Mouse (Mus musculus) CH12.LX (cell line): ENCODE data around the gene Kdm1a. TPM values are rescaled to one million over a fixed set of nuclear protein-coding genes. Genes with fewer than 3 reads are reported as not detected.

Experiments used
- DNase-seq: peaks from one replicate; pipeline ENCODE4 v3.0.0-alpha.2; 2013; ENCODE audit errors: extremely low read depth
- H3K27ac ChIP-seq: 2 replicates; pipeline ENCODE4 v1.5.1; 2012; ENCODE audit warnings: low read depth, mild to moderate bottlenecking, control low read depth, moderate library complexity; ENCODE audit not compliant: insufficient read depth
- H3K27me3 ChIP-seq: replicated peaks from 2 replicates; pipeline ENCODE3; 2012; ENCODE audit warnings: inconsistent platforms
- H3K36me3 ChIP-seq, 2 experiments: replicated peaks in 1 of 2; 2 replicates each; pipeline versions ENCODE3 to v1.6.1; 2012; ENCODE audit warnings: inconsistent platforms in 1 of 2, low read length in 1 of 2, mild to moderate bottlenecking in 1 of 2, mixed read lengths in 1 of 2, moderate library complexity in 1 of 2; ENCODE audit not compliant: control insufficient read depth in 1 of 2, insufficient read depth in 1 of 2
- H3K4me1 ChIP-seq, 2 experiments: 2 replicates each; pipeline ENCODE4 v1.6.1; 2012; ENCODE audit warnings: inconsistent platforms in 1 of 2, moderate library complexity in 1 of 2; ENCODE audit not compliant: insufficient read depth in 2 of 2, control insufficient read depth in 1 of 2
- H3K4me2 ChIP-seq: 2 replicates; pipeline ENCODE4 v1.6.1; 2012; ENCODE audit warnings: low read depth, mild to moderate bottlenecking, control low read depth; ENCODE audit not compliant: poor library complexity, insufficient read depth, severe bottlenecking
- H3K4me3 ChIP-seq, 3 experiments: fragments of 150-350 bp in 1 of 3; sonication (generic) in 1 of 3; replicated peaks in 1 of 3; 2 replicates each; pipeline versions ENCODE3 to v1.5.1; 2011 to 2012; ENCODE audit warnings: low read depth in 2 of 3, low read length in 2 of 3, mild to moderate bottlenecking in 2 of 3, moderate library complexity in 2 of 3, control low read depth in 1 of 3, improper control_type of control experiment in 1 of 3, inconsistent platforms in 1 of 3, mixed read lengths in 1 of 3; ENCODE audit not compliant: poor library complexity in 1 of 3
- H3K79me2 ChIP-seq: replicated peaks from 2 replicates; pipeline ENCODE4 v1.6.1; 2012; ENCODE audit warnings: mild to moderate bottlenecking, moderate library complexity; ENCODE audit not compliant: control insufficient read depth, poor library complexity, insufficient read depth, severe bottlenecking; ENCODE audit errors: extremely low read depth
- H3K9ac ChIP-seq: 2 replicates; pipeline ENCODE4 v1.6.1; 2012; ENCODE audit warnings: low read depth, mild to moderate bottlenecking, control low read depth, moderate library complexity; ENCODE audit not compliant: insufficient read depth
- H3K9me3 ChIP-seq: replicated peaks from 2 replicates; pipeline ENCODE3; 2012; ENCODE audit warnings: low read length, inconsistent platforms, mixed read lengths
- BHLHE40 ChIP-seq: IDR thresholded peaks from 2 replicates; pipeline ENCODE4 v1.6.1; 2011; ENCODE audit warnings: mild to moderate bottlenecking, low read depth, low read length, improper control_type of control experiment
- CHD1 ChIP-seq: IDR thresholded peaks from 2 replicates; pipeline ENCODE4 v1.6.1; 2012; ENCODE audit warnings: low read depth, low read length, improper control_type of control experiment, inconsistent platforms
- CHD2 ChIP-seq: IDR thresholded peaks from 2 replicates; pipeline ENCODE4 v1.6.1; 2011; ENCODE audit warnings: low read length, improper control_type of control experiment
- ELF1 ChIP-seq: IDR thresholded peaks from 2 replicates; pipeline ENCODE4 v1.6.1; 2014; ENCODE audit warnings: low read depth, mild to moderate bottlenecking, inconsistent platforms, low read length, improper control_type of control experiment
- ETS1 ChIP-seq: conservative IDR thresholded peaks from 2 replicates; pipeline ENCODE4 v1.6.1; 2012; ENCODE audit warnings: low read depth, mild to moderate bottlenecking, inconsistent platforms, low read length, improper control_type of control experiment, moderate library complexity
- JUN ChIP-seq: IDR thresholded peaks from 2 replicates; pipeline ENCODE4 v1.6.1; 2011; ENCODE audit warnings: low read depth, mild to moderate bottlenecking, low read length, improper control_type of control experiment, moderate library complexity; ENCODE audit not compliant: insufficient read depth
- PAX5 ChIP-seq: IDR thresholded peaks from 2 replicates; pipeline ENCODE4 v1.6.1; 2012; ENCODE audit warnings: low read length, inconsistent platforms, mixed read lengths
- RAD21 ChIP-seq: IDR thresholded peaks from 2 replicates; pipeline ENCODE4 v1.6.1; 2011; ENCODE audit warnings: low read depth, mild to moderate bottlenecking, low read length, improper control_type of control experiment, moderate library complexity
- SIN3A ChIP-seq: IDR thresholded peaks from 2 replicates; pipeline ENCODE4 v1.6.1; 2012; ENCODE audit warnings: low read length, improper control_type of control experiment, inconsistent platforms
- TBP ChIP-seq: conservative IDR thresholded peaks from 2 replicates; pipeline ENCODE4 v1.6.1; 2011; ENCODE audit warnings: low read depth, low read length, improper control_type of control experiment
- TCF12 ChIP-seq: IDR thresholded peaks from 2 replicates; pipeline ENCODE4 v1.6.1; 2014; ENCODE audit warnings: low read depth, mild to moderate bottlenecking, inconsistent platforms, low read length, improper control_type of control experiment
- ZMIZ1 ChIP-seq: IDR thresholded peaks from 2 replicates; pipeline ENCODE4 v1.6.1; 2012; ENCODE audit warnings: low read depth, mild to moderate bottlenecking, inconsistent platforms, low read length, improper control_type of control experiment
- dilution Hi-C: fragments of 300-500 bp; cut with MboI; formaldehyde crosslinking; loops from 2 replicates; pipeline ENCODE4 v1.14.3; 2020; ENCODE audit warnings: low sequenced_read_pairs; ENCODE audit not compliant: extremely low pct_unique_long_range_greater_than_20kb, extremely low pct_ligation_motif_present
- in situ Hi-C: fragments of 300-500 bp; cut with MboI; formaldehyde crosslinking; loops from 3 replicates; pipeline ENCODE4 v1.14.3; 2019; ENCODE audit warnings: low sequenced_read_pairs, low pct_ligation_motif_present, low pct_unique_long_range_greater_than_20kb, mixed read lengths
- polyA plus RNA-seq: library from polyadenylated mRNA; unstranded; fragments of >175 nt; gene quantifications from 2 replicates; pipeline ENCODE4 v1.2.1, GENCODE M21; 2012; ENCODE audit warnings: low read depth; ENCODE audit not compliant: insufficient read length
- total RNA-seq, 2 experiments: library from RNA; depleted of rRNA; stranded (reverse); fragments of 300-350 nt in 1 of 2; fragments of >200 nt in 1 of 2; gene quantifications; 2 replicates each; pipeline ENCODE4 v1.2.3; 2012 to 2014

Gene Kdm1a
- total and polyA plus RNA-seq, 3 experiments = 49.6 to 85.1 (median 69.4) TPM

- Histone ChIP-seq H3K36me3 (no peaks in the 10 kb centered on the region), H3K9ac (no peak overlapping the region), H3K4me1 (no peaks in the 10 kb centered on the region), H3K79me2 (no peaks in the 10 kb centered on the region), H3K27ac (no peak overlapping the region), H3K4me2 (no peak overlapping the region), H3K9me3 (no peaks in the 10 kb centered on the region), H3K27me3 (no peaks in the 10 kb centered on the region), H3K4me3 (no peak overlapping the region)
- in situ Hi-C loops (loop anchor here (25.0 kb wide), 1 partner anchor 376 kb away; the partner anchor contains the start of gene Tcea3), dilution Hi-C loops (no loop called here)
- no peak for DNase-seq
- TF ChIP-seq ELF1 = no peak
- no peak for TF ChIP-seq BHLHE40
These were observed 11.1 kb upstream of the Kdm1a start for GRCm38 (mm10) chr4:136613657-136614056.

- TF ChIP-seq RAD21 (no peak), TCF12 (no peak), SIN3A (no peak), TBP (no peak), PAX5 (no peak), JUN (no peak), ETS1 (no peak), ELF1 (no peak)
- Histone ChIP-seq H3K27me3 (no peaks in the 10 kb centered on the region), H3K4me1 (no peaks in the 10 kb centered on the region), H3K4me2 (no peak within 1 kb of the TSS), H3K9ac (no peak within 1 kb of the TSS), H3K9me3 (no peaks in the 10 kb centered on the region), H3K27ac (no peak within 1 kb of the TSS), H3K79me2 (no peaks in the 10 kb centered on the region), H3K4me3 (no peak within 1 kb of the TSS), H3K36me3 (no peaks in the 10 kb centered on the region)
- no peak for DNase-seq
- dilution Hi-C loops (no loop called here), in situ Hi-C loops (loop anchor here (25.0 kb wide), 1 partner anchor 373 kb away; the partner anchor contains the start of gene Tcea3)
These were observed 7.9 kb upstream of the Kdm1a start, which contains the start of gene Tex46 for GRCm38 (mm10) chr4:136610387-136610856. TSS of gene Tex46 (plus strand) at chr4:136610437.

GRCm38 (mm10) chr4:136605756-136606485 lies 3.4 kb upstream of the Kdm1a start:
- H3K4me3 ChIP-seq = no peak overlapping the region
- no peak overlapping the region for H3K9ac ChIP-seq
- in situ Hi-C loops (loop anchor here (25.0 kb wide), 1 partner anchor 369 kb away; the partner anchor contains the start of gene Tcea3), dilution Hi-C loops (no loop called here)
- H3K4me1 ChIP-seq = peaks cover under 1 to 5% of the 10 kb centered on the region in 2 experiments; a peak in 2 of 4 replicates
- H3K4me2 ChIP-seq = no peak overlapping the region
- TF ChIP-seq ZMIZ1 (no peak), CHD2 (no peak), TBP (no peak), PAX5 (no peak), CHD1 (no peak), TCF12 (no peak)
- no peak overlapping the region for H3K27ac ChIP-seq
- no peaks in the 10 kb centered on the region for H3K9me3 ChIP-seq
- no peak for DNase-seq
- H3K27me3 ChIP-seq = no peaks in the 10 kb centered on the region
- H3K79me2 ChIP-seq = peaks cover 15% of the 10 kb centered on the region
- no peaks in the 10 kb centered on the region for H3K36me3 ChIP-seq
